Mouse (Mus musculus) bone marrow macrophage, adult 2 months (primary cell): Measurements from ENCODE around the gene Ggnbp2. TPM values are rescaled to one million over a fixed set of nuclear protein-coding genes. Genes with fewer than 3 reads are reported as not detected.

ENCODE experiments used
- H3K27ac ChIP-seq: 2 replicates; pipeline ENCODE4 v1.5.1; 2012; ENCODE audit warnings: low read depth, low read length; ENCODE audit not compliant: insufficient read depth
- H3K4me1 ChIP-seq: 2 replicates; pipeline ENCODE4 v1.6.1; 2012; ENCODE audit warnings: low read length; ENCODE audit not compliant: control insufficient read depth, insufficient read depth
- H3K4me3 ChIP-seq: 2 replicates; pipeline ENCODE4 v1.5.1; 2012; ENCODE audit warnings: mild to moderate bottlenecking, low read length, moderate library complexity; ENCODE audit not compliant: insufficient read depth
- CTCF ChIP-seq: IDR thresholded peaks from 2 replicates; pipeline ENCODE4 v1.5.1; 2012; ENCODE audit warnings: low read depth, mild to moderate bottlenecking, low read length, moderate library complexity
- POLR2A ChIP-seq: IDR thresholded peaks from 2 replicates; pipeline ENCODE4 v1.6.1; 2012; ENCODE audit warnings: mild to moderate bottlenecking, low read depth, low read length, borderline replicate concordance
- polyA plus RNA-seq: library from polyadenylated mRNA; stranded (reverse); fragments of >200 nt; gene quantifications from 2 replicates; pipeline ENCODE4 v1.2.4, GENCODE M21; 2012; ENCODE audit not compliant: missing spikeins, insufficient read depth, insufficient read length

Gene Ggnbp2
- polyA plus RNA-seq, 1 experiment, result 88.5 TPM

DNA sequence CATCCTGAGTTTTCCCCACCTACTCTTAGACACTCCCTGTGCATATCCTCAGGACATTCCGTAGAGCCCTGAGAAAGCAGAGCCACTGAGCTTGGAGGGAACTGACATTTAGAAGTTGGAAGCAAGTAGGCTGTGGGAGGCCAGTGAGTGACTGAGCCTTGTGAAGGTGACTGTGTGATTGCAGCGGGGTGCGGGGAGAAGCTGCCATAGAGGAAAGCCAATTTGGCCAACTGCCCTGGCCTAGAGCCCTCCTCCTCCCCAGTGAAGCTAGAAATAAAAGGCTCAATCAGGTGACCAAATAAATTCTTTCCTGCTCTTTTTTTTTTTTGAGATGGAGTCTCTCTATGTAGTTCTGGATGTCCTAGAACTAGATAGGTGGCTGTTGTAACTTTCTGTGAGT lies 44.4 kb downstream of the Ggnbp2 start:
- H3K27ac ChIP-seq, result no peak overlapping the region
- H3K4me3 ChIP-seq, result no peak overlapping the region
- TF ChIP-seq POLR2A, result no peak
- no peak for TF ChIP-seq CTCF
- peaks cover 12% of the 10 kb centered on the region for H3K4me1 ChIP-seq

DNA sequence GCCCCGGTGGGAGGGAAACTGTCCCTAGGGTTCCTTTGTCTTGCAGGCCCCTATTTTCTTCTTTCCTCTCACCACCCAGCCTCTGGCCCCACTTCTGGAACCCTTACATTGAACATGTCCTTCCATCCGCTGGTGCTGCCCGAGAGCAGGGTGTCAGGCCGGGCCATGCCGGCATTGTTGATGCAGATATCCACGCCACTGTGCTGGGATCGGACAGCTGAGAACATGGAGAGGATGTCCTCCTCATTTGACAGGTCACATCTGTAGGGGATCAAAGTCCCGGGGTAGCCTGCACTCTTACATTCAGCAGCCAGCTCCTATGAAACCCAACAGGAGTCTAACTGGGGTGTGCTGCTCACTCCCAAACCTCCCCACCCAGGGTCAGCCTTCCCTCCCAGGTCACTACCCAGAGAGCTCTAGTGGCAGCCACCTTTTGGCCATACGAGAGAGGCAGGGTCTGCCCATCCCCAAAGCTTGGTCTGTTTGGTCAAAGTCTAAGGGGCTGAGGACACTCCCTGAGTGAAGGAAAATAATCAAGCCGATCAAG lies 45.3 kb downstream of the Ggnbp2 start:
- peaks cover 12% of the 10 kb centered on the region for H3K4me1 ChIP-seq
- H3K27ac ChIP-seq, result no peak overlapping the region
- TF ChIP-seq POLR2A, result no peak
- no peak for TF ChIP-seq CTCF
- H3K4me3 ChIP-seq, result no peak overlapping the region

DNA sequence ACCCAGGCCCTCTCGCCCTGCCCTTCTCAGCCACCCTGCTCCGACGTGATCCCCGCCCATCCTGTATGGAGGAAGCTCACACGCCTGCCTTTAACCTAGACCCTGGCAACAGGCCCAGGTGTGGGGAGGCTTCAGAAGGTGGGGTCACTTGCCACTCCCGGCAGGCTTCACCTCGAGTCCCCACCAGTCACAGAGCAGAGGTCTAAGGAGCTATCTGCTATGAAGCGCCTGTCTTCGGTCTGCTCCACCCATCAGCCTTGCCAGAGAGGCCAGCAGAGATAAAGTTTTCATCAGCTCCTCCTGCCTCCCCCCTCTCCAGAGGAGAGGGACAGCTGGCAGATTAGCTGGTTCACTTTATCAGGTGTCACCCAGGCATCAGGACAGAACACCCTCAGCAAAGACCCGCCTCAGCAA lies 47.1 kb downstream of the Ggnbp2 start:
- H3K4me3 ChIP-seq, result no peak overlapping the region
- TF ChIP-seq CTCF (no peak), POLR2A (no peak)
- H3K27ac ChIP-seq, result no peak overlapping the region
- peaks cover 8% of the 10 kb centered on the region for H3K4me1 ChIP-seq

DNA sequence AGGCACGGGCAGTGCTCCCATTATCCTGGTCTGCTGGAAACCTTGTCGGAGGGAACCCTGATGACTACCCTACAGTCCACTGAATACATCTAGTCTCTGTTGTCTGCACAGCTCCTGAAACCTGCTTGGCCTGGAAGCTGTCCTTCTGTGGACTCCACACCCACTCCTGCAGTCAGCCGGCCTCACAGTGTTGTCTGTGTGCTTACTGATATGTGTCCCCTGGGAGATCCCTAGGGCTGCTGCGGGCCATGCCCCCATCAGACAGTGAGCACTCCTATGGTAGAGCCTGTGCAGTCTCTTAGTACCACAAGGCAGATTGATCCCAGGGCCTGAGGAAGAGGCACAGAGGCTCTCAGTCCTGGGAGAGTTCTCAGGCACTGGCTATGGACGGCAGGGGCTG lies 48.1 kb downstream of the Ggnbp2 start:
- TF ChIP-seq CTCF (no peak), POLR2A (no peak)
- peaks cover 5% of the 10 kb centered on the region; the same call in 1 of the 2 replicates for H3K4me1 ChIP-seq
- H3K4me3 ChIP-seq, result no peak overlapping the region
- no peak overlapping the region for H3K27ac ChIP-seq

DNA sequence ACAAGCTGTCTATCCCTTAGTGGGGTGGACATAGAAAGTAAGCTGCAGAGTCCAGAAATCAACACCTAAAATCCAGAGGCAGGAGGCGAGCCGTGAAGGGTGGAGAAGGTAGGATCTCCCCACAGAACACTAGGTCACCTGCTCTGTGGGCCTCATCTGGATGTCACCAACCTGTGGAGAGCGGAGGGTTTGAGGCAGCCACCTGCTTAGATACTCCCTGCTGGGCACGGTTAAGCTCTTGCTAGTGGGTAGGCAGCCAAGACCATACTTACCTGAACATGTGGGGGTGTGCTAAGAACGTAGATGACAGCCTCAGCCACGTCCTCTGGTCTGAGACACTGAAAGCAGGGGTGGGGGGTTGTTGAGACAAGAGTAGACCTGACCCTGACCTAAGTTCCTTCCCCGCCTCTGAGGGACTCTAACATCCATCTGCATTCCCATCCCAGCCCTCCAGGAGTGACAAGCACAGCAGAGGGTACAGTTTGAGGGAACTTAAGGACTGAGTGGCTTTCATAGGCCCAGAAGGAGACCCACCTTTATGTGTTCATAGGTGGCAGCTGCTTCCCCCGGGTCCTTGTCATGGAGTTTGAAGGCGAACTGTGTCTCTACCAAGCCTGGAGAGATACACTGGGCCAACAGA lies 49.4 kb downstream of the Ggnbp2 start:
- Histone ChIP-seq H3K27ac (no peak overlapping the region), H3K4me3 (no peak overlapping the region), H3K4me1 (0 out of 2 replicates have a peak, but pooled peaks cover 2% of the 10 kb centered on the region)
- TF ChIP-seq CTCF (no peak), POLR2A (no peak)

DNA sequence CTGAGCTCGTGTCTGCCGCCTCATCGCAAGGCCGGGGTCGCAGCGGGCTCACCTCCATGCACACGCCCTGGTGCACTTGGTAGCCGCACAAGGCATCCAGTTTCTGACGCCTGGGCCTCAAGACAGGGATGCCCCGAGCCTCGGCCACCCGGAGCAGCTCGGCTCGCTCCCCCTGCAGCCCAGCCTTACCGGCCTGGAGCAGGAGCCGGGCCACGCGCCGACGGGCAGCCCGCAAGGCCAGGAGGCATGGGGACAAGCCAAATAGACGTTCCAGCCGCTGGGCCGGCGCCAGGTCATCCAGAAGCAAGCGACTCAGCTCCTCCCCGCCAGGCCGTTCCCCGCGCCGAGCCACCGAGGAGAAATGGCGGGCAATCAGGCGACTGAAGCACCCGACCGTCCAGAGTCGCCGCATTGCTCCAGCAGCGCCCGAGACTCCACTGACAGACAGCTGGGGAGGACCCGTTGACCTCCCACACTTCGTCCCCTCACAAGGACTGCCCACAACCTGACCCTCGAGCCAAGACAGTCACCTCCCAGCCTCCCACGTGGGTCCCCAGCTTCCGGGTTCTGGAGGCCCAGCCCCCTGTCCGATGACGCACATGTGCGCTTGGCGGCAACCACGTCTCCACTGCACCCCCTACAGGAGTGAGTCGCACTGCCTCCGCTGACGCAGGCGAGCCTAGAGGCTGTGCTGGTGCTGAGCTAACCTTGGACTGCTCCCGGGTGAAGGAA lies 51.5 kb downstream of the Ggnbp2 start, which contains the start of gene Mrm1:
Gene Mrm1 (minus strand): TSS at position 555 of the 732 bp plus-strand sequence.
- TF ChIP-seq CTCF (0 out of 2 replicates have a peak, but pooled peaks have one; percentile 15), POLR2A (no peak)
- peak within 1 kb of the TSS; percentile 66 for H3K27ac ChIP-seq
- peaks cover 11% of the 10 kb centered on the region for H3K4me1 ChIP-seq
- H3K4me3 ChIP-seq, result peak within 1 kb of the TSS; percentile 82

DNA sequence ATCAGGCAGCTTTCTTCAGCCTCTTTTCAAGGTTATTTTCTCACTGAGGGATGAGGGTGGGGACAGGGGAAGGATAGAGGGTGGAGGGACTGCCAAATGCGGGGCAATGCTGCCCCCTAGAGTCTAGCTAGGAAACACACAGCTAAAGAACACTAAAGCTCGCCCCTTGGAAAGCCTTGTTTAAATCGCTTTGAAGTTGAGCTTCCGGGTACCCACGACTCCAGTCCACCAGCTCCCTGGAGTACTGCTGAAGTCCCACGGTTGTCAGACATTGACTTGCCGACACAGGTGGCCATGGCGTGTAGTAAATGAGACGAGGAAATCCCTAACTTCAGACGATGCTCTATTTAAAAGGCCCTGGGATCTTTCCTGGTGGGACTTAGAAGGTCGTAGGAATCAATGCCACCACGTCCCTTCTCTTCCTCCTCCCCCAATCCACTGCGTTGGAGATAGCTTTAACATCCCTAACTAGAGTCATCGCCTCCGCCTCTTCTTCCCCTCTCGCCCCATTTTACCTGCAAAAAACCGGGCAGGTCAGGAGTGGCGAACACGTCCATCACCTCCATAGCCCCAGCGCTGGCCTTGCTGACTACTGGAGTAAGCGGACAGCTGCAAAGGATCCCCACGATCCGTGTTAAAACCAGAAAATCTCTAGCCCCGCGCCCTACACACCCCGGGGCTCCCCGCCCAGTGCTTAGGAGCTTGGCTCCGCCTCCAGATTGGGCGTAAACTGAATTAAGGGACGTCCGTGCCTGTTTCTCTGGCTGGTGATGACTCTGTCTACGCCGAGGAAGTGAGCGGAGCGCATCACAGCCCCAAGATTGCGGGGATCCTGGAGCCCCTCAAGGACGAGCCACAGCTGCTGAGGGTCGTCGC lies 52.3 kb downstream of the Ggnbp2 start:
- H3K4me3 ChIP-seq, result peak overlapping the region; percentile 82
- peak overlapping the region; percentile 66 for H3K27ac ChIP-seq
- H3K4me1 ChIP-seq, result peaks cover 14% of the 10 kb centered on the region
- no peak for TF ChIP-seq POLR2A
- TF ChIP-seq CTCF, result peak; percentile 75

DNA sequence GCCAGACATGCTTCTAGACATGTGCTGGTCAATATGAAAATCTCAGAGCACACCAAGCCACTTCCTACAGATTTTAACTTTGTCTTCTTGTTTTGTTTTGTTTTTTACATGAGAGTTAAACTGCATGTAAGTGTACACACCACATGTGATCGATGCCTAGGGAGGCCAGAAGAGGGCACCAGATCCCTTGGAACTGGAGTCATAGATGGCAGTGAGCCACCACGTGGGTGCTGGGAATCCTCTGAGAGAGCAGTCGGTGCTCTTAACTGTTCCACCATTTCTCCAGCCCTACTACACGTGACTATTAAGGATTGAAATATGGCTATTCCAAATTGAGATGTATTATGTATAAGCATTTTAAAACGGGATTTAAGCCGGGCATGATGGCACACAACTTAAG lies 53.3 kb downstream of the Ggnbp2 start:
- peaks cover 20% of the 10 kb centered on the region for H3K4me1 ChIP-seq
- no peak overlapping the region for H3K4me3 ChIP-seq
- TF ChIP-seq POLR2A, result no peak
- no peak for TF ChIP-seq CTCF
- H3K27ac ChIP-seq, result no peak overlapping the region

DNA sequence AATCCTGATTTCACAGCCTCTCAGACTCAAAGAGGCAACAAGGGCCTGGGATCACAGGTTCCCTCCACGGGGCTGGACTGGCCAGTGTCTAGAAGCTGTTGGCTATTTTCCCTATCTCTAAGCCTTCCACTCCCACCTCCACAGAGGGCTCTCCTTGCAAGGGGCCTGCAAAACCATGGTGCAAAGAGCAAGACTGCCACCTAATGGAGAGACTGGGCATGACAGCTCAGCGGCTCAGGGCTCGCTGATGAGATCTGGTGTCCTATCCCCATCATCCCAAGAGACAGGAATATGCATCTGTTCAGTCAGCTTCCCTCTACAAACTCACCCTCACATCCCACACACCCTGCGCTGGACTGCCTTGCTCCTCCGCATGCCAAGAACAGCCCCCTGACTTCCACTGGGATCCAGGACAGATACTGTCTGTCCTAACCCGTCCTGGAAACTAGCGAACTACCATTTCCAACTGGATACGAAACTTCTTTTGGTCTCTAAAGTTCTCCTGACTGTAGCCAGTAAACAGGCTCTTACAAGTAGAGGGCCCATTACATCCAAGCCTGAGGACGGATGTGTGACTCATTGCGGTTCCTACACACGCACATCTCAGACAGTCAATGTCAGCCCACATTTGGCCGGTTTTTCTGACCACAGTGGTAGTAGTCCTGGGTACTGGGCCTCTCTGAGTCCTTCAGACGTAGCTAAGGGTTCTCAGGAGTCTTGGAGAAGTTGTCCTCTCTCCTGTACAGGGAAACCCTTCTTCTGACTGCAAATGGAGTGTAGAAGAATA lies 56.7 kb downstream of the Ggnbp2 start:
- Histone ChIP-seq H3K4me3 (no peak overlapping the region), H3K27ac (peak overlapping the region; percentile 48), H3K4me1 (peaks cover 18% of the 10 kb centered on the region)
- TF ChIP-seq POLR2A (no peak), CTCF (peak; percentile 91)
